Mouse (Mus musculus): ENCODE results near the gene Spsb3. TPM values are rescaled to one million over a fixed set of nuclear protein-coding genes. Genes with fewer than 3 reads are reported as not detected.
A peak's percentile ranks its signal among the peaks of the same experiment; 100 is the strongest.

Spsb3 gene
- polyA plus RNA-seq, 1 experiment from 2014 or later: 37.0 TPM

- H3K27me3 ChIP-seq (replicated peaks; ENCODE audit: control insufficient read depth, insufficient read depth, low read length): no peaks in the 10 kb centered on the region
- no peak overlapping the region for H3K4me3 ChIP-seq (ENCODE audit: low read depth, low read length)
- H3K4me1 ChIP-seq (replicated peaks; ENCODE audit: control insufficient read depth, insufficient read depth, low read length): 0 out of 2 replicates have a peak, but pooled peaks cover 5% of the 10 kb centered on the region
- no peaks in the 10 kb centered on the region for H3K9me3 ChIP-seq (ENCODE audit: control insufficient read depth, low read length)
- no peak overlapping the region for H3K27ac ChIP-seq (ENCODE audit: low read depth)
- ATAC-seq (replicated peaks; ENCODE audit: low FRiP score, low TSS enrichment, low read depth) (0 out of 2 replicates have a peak, but pooled peaks have one; percentile 37), DNase-seq (ENCODE audit: low spot score) (no peak)
- H3K9ac ChIP-seq (ENCODE audit: low read length): no peak overlapping the region
- WGBS: 24% methylated on average over 5 of the region's 5 CpGs
- H3K4me2 ChIP-seq (ENCODE audit: low read length): no peak overlapping the region
- peaks cover 10% of the 10 kb centered on the region for H3K36me3 ChIP-seq (ENCODE audit: control insufficient read depth, insufficient read depth, low read length)
Measured at GRCm38 (mm10) chr17:24878117-24878397, 8.4 kb upstream of the Spsb3 start.

- H3K9me3 ChIP-seq (ENCODE audit: control insufficient read depth, low read length): no peaks in the 10 kb centered on the region
- no peak overlapping the region for H3K27ac ChIP-seq (ENCODE audit: low read depth)
- H3K9ac ChIP-seq (ENCODE audit: low read length): no peak overlapping the region
- H3K4me1 ChIP-seq (replicated peaks; ENCODE audit: control insufficient read depth, insufficient read depth, low read length): 0 out of 2 replicates have a peak, but pooled peaks cover 5% of the 10 kb centered on the region
- H3K4me3 ChIP-seq (ENCODE audit: low read depth, low read length): no peak overlapping the region
- no peak for DNase-seq (ENCODE audit: low spot score)
- ATAC-seq (replicated peaks; ENCODE audit: low FRiP score, low TSS enrichment, low read depth): no peak
- no peaks in the 10 kb centered on the region for H3K27me3 ChIP-seq (replicated peaks; ENCODE audit: control insufficient read depth, insufficient read depth, low read length)
- peaks cover 15% of the 10 kb centered on the region for H3K36me3 ChIP-seq (ENCODE audit: control insufficient read depth, insufficient read depth, low read length)
- H3K4me2 ChIP-seq (ENCODE audit: low read length): no peak overlapping the region
- 74% methylated on average over 8 of the region's 8 CpGs for WGBS
Measured at GRCm38 (mm10) chr17:24878531-24878930, 7.9 kb upstream of the Spsb3 start.

- WGBS: 44% methylated on average over 7 of the region's 7 CpGs
- H3K9ac ChIP-seq (ENCODE audit: low read length): no peak overlapping the region
Measured at GRCm38 (mm10) chr17:24881738-24882440, 4.6 kb upstream of the Spsb3 start.

GRCm38 (mm10) chr17:24884391-24884790 lies 2.1 kb upstream of the Spsb3 start:
- ATAC-seq (replicated peaks; ENCODE audit: low FRiP score, low TSS enrichment, low read depth): no peak
- Histone ChIP-seq H3K4me2 (ENCODE audit: low read length) (no peak overlapping the region), H3K27me3 (replicated peaks; ENCODE audit: control insufficient read depth, insufficient read depth, low read length) (no peaks in the 10 kb centered on the region), H3K4me1 (replicated peaks; ENCODE audit: control insufficient read depth, insufficient read depth, low read length) (peaks cover 16% of the 10 kb centered on the region), H3K9me3 (ENCODE audit: control insufficient read depth, low read length) (no peaks in the 10 kb centered on the region), H3K36me3 (ENCODE audit: control insufficient read depth, insufficient read depth, low read length) (peaks cover 28% of the 10 kb centered on the region), H3K27ac (ENCODE audit: low read depth) (no peak overlapping the region), H3K9ac (ENCODE audit: low read length) (no peak overlapping the region), H3K4me3 (ENCODE audit: low read depth, low read length) (no peak overlapping the region)
- no peak for DNase-seq (ENCODE audit: low spot score)
- 79% methylated on average over 6 of the region's 6 CpGs for WGBS

More at GRCm38 (mm10) chr17:24881738-24882440, 4.6 kb upstream of the Spsb3 start:
- no peaks in the 10 kb centered on the region for H3K9me3 ChIP-seq (ENCODE audit: control insufficient read depth, low read length)
- no peak for ATAC-seq (replicated peaks; ENCODE audit: low FRiP score, low TSS enrichment, low read depth)
- H3K4me1 ChIP-seq (replicated peaks; ENCODE audit: control insufficient read depth, insufficient read depth, low read length): peaks cover 12% of the 10 kb centered on the region
- H3K27ac ChIP-seq (ENCODE audit: low read depth): no peak overlapping the region
- no peak for DNase-seq (ENCODE audit: low spot score)
- H3K27me3 ChIP-seq (replicated peaks; ENCODE audit: control insufficient read depth, insufficient read depth, low read length): no peaks in the 10 kb centered on the region
- H3K4me3 ChIP-seq (ENCODE audit: low read depth, low read length): no peak overlapping the region
- H3K4me2 ChIP-seq (ENCODE audit: low read length): no peak overlapping the region
- H3K36me3 ChIP-seq (ENCODE audit: control insufficient read depth, insufficient read depth, low read length): peaks cover 21% of the 10 kb centered on the region

- H3K9ac ChIP-seq (ENCODE audit: low read length): peak overlapping the region; percentile 71
- H3K4me2 ChIP-seq (ENCODE audit: low read length): peak overlapping the region; percentile 91
- no peaks in the 10 kb centered on the region for H3K9me3 ChIP-seq (ENCODE audit: control insufficient read depth, low read length)
- peaks cover 16% of the 10 kb centered on the region for H3K4me1 ChIP-seq (replicated peaks; ENCODE audit: control insufficient read depth, insufficient read depth, low read length)
- 25% methylated on average over 22 of the region's 22 CpGs for WGBS
- peak overlapping the region; percentile 92 for H3K4me3 ChIP-seq (ENCODE audit: low read depth, low read length)
- no peak overlapping the region for H3K27ac ChIP-seq (ENCODE audit: low read depth)
- no peak for DNase-seq (ENCODE audit: low spot score)
- no peaks in the 10 kb centered on the region for H3K27me3 ChIP-seq (replicated peaks; ENCODE audit: control insufficient read depth, insufficient read depth, low read length)
- ATAC-seq (replicated peaks; ENCODE audit: low FRiP score, low TSS enrichment, low read depth): no peak
- peaks cover 39% of the 10 kb centered on the region for H3K36me3 ChIP-seq (ENCODE audit: control insufficient read depth, insufficient read depth, low read length)
Measured at GRCm38 (mm10) chr17:24885356-24886133, 898 bp upstream of the Spsb3 start.

GRCm38 (mm10) chr17:24886932-24887271 lies 459 bp downstream of the Spsb3 start:
- peak overlapping the region; percentile 62 for H3K9ac ChIP-seq (ENCODE audit: low read length)
- ATAC-seq (replicated peaks; ENCODE audit: low FRiP score, low TSS enrichment, low read depth) (peak; percentile 22), DNase-seq (ENCODE audit: low spot score) (no peak)
- WGBS: under 1% methylated on average over 18 of the region's 18 CpGs
- H3K27ac ChIP-seq (ENCODE audit: low read depth): peak overlapping the region; percentile 38; the same call in 1 of the 2 replicates
- peaks cover 16% of the 10 kb centered on the region for H3K4me1 ChIP-seq (replicated peaks; ENCODE audit: control insufficient read depth, insufficient read depth, low read length)
- H3K4me3 ChIP-seq (ENCODE audit: low read depth, low read length): peak overlapping the region; percentile 92
- no peaks in the 10 kb centered on the region for H3K9me3 ChIP-seq (ENCODE audit: control insufficient read depth, low read length)
- H3K36me3 ChIP-seq (ENCODE audit: control insufficient read depth, insufficient read depth, low read length): peaks cover 53% of the 10 kb centered on the region
- H3K27me3 ChIP-seq (replicated peaks; ENCODE audit: control insufficient read depth, insufficient read depth, low read length): no peaks in the 10 kb centered on the region
- peak overlapping the region; percentile 85 for H3K4me2 ChIP-seq (ENCODE audit: low read length)

DNA sequence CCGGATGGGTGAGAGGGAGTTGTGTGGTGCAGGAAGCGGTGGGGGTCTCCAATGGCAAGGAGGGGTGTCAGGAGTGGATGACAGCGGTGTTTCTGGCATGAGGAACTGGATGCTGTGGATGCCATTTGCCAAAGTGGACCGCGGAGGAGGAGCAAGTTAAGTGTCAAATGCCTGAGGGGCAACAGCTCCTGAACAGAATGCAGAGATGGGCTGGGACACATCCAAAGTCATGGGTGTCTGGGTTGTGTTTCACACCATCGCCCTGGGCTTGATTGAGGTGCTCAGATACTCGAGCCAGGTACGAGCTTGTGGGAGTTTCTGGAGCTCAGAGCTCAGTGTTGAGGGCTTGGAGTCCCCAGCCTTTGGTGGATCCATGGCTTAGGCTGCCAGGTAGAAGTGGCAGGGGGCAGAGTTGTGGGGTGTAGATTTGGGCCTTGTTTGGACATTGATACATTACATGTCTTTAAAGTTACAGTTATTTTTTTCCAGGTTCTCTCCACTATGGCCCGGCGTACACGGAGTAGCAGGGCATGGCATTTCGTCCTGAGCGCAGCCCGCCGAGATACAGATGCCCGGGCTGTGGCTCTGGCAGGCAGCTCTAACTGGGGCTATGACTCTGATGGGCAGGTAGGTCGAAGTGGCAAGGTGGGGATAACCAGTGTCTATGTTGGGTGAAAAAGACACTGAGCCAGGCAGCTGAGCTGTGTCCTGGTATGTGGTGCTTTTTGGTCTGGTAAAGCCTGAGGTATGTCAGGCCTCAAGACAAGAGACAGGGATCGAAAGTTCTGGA lies 1.0 kb downstream of the Spsb3 start:
- 64% methylated on average over 18 of the region's 18 CpGs for WGBS
- no peak for ATAC-seq (replicated peaks; ENCODE audit: low FRiP score, low TSS enrichment, low read depth)
- no peaks in the 10 kb centered on the region for H3K9me3 ChIP-seq (ENCODE audit: control insufficient read depth, low read length)
- peak overlapping the region; percentile 85 for H3K4me2 ChIP-seq (ENCODE audit: low read length)
- no peak for DNase-seq (ENCODE audit: low spot score)
- no peak overlapping the region for H3K27ac ChIP-seq (ENCODE audit: low read depth)
- H3K36me3 ChIP-seq (ENCODE audit: control insufficient read depth, insufficient read depth, low read length): peaks cover 54% of the 10 kb centered on the region
- no peaks in the 10 kb centered on the region for H3K27me3 ChIP-seq (replicated peaks; ENCODE audit: control insufficient read depth, insufficient read depth, low read length)
- H3K4me1 ChIP-seq (replicated peaks; ENCODE audit: control insufficient read depth, insufficient read depth, low read length): peaks cover 16% of the 10 kb centered on the region
- peak overlapping the region; percentile 92 for H3K4me3 ChIP-seq (ENCODE audit: low read depth, low read length)
- peak overlapping the region; percentile 62 for H3K9ac ChIP-seq (ENCODE audit: low read length)

- Histone ChIP-seq H3K4me2 (ENCODE audit: low read length) (no peak overlapping the region), H3K9ac (ENCODE audit: low read length) (no peak overlapping the region), H3K4me1 (replicated peaks; ENCODE audit: control insufficient read depth, insufficient read depth, low read length) (peaks cover 18% of the 10 kb centered on the region), H3K36me3 (ENCODE audit: control insufficient read depth, insufficient read depth, low read length) (peaks cover 51% of the 10 kb centered on the region), H3K27me3 (replicated peaks; ENCODE audit: control insufficient read depth, insufficient read depth, low read length) (no peaks in the 10 kb centered on the region), H3K27ac (ENCODE audit: low read depth) (no peak overlapping the region), H3K9me3 (ENCODE audit: control insufficient read depth, low read length) (no peaks in the 10 kb centered on the region), H3K4me3 (ENCODE audit: low read depth, low read length) (no peak overlapping the region)
- DNase-seq (ENCODE audit: low spot score): no peak
- ATAC-seq (replicated peaks; ENCODE audit: low FRiP score, low TSS enrichment, low read depth): no peak
- WGBS: 87% methylated on average over 3 of the region's 3 CpGs
Measured at GRCm38 (mm10) chr17:24888862-24889261, 2.4 kb downstream of the Spsb3 start.
